Mouse (Mus musculus) cerebellum, adult 8-10 months (tissue): ENCODE measurements around the gene Olfr419.

Experiments used
- DNase-seq: peaks from one replicate; pipeline ENCODE4 v3.0.0; 2022

Gene Olfr419

DNA sequence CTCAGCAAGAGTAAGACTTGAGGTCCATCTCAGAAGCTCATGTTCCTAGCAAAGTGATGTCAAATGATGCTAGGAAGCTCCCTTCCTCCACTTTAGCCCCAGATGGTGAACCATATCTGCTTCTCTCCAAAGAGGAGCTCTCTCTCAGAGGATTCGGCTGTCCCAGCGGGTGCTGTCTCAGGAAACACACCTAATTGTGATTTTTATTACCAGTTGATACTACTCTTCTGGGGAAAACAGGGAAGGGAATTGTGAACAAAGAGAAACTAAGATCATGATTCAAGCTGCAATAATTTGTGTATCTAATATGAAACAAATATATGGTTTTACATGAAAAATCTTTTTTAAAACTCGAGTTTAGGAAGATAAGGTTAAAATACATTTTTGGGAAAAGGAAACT is at the start of gene Olfr419:
TSS of gene Olfr419 (minus strand) at position 101 of the 400 bp plus-strand sequence.
- DNase-seq: no peak

- DNase-seq: no peak
These were observed 18.8 kb upstream of the Olfr419 start for GRCm38 (mm10) chr1:174270643-174271042.

GRCm38 (mm10) chr1:174269162-174269561 is 17.3 kb upstream of the Olfr419 start:
- DNase-seq: no peak

DNA sequence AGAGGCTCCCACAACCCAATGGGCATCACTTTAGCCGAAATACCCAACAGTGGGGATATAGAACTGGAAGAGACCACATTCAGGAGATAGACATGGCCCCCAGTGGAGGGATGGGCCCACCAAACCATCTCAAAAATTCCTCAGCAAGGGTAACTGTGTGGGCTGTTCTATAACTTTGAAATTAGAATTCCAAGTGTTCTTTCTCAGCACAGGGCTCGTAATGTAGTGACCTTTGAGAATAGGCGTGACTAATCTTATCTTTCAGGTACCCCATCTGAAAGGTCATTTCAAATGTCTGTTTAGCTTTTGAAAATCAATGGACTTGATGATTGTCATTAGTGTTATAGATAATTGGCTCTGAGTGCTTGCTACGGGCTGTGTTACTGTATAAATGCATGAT is 16.0 kb upstream of the Olfr419 start:
- no peak for DNase-seq

DNA sequence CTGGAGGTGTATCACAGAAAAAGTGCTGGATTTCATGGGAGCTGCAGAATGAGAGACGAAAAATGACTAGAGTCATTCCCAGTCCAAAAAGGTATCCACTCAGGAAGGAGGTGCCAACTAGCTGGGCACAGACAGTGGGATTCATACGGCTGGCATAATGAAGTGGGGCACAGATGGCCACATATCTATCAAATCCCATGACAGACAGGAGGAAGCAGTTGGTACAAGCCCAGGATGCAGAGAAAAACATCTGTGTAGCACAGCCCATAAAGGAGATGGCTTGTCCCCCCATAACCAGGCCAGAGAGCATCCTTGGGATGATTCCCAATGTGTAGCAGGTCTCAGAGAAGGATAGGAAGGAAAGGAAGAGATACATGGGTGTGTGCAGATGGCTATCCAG is 1.5 kb downstream of the Olfr419 start:
- no peak for DNase-seq

DNA sequence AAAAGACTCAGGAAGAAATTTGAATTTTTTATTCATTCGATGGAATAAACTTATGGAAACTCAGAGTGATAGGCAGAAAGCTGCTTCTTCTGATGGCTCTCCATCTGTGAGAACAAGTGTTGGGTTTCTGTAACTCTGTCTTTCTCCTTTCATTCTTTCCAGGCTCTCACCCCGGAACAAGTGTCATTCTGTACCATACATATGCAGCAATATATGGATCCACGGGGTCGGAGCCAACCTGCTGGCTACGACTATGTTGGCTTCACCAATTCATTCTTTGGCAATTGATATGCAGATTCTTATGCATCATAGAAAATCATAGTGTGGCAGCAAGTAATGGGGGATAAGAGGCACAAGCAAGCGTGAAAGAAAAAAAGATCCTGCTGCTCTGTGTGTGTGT is 4.7 kb downstream of the Olfr419 start:
- no peak for DNase-seq

- no peak for DNase-seq
These were observed 5.8 kb downstream of the Olfr419 start for GRCm38 (mm10) chr1:174246080-174246479.

DNA sequence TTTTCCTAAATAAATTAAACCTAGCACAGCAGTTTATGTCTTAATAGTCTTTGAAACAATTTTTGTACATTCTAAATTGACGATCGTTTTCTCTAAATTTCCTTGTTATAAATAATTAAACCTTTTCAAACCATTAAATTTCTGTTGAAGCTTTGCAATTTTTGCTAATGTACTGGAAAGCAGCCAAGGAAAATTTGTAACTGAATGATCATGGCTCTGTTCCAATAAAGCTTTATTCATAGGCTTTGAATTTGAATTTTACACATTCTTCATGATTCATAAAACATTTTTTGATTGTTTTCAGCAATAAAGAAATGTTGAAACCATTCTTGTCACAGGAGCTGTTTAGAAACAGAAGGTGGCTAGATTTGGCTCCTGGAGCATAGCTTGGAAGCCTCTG is 7.2 kb downstream of the Olfr419 start:
- no peak for DNase-seq

DNA sequence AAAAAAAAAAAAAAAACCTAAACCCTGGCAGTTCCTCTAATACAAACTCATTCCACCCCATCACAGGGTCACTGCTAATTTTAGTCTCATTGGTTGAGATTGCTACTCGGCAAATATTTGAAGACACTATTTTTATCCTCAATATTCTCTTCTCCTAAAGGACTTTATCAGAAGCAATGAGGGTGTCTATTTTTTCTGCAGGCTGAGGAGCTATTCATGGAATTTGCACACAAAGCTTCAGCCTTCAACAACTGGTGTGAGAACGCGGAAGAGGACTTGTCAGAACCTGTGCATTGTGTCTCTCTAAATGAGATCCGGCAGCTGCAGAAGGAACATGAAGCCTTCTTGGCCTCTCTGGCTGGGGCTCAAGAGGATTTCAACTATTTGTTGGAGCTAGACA is 11.9 kb downstream of the Olfr419 start:
- DNase-seq: no peak

DNA sequence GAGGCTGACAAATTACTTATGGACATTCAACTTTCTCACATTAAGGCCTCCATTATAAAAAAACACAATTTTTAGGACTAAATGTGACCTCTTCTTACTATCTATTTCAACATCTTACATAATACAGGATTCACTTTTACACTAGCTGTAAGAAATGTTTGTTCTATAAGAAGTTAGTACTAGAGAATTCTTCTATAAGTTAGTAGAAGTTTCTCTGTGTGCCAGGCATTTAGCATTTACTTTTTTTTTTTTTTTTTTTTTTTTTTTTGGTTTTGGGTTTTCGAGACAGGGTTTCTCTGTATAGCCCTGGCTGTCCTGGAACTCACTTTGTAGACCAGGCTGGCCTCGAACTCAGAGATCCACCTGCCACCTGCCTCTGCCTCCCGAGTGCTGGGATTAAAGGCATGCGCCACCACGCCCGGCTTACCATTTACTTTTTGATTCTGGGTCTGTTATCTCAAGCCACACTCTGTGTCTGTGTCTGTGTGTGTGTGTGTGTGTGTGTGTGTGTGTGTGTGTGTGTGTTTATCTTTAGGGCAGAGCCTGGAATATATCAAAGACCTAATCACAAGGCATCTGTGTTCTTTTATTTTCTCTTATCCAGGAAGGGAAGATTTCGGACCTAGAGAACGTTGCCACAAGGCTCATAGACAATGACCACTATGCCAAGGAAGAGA is 35.2 kb downstream of the Olfr419 start:
- DNase-seq: no peak

- no peak for DNase-seq
These were observed 36.4 kb downstream of the Olfr419 start for GRCm38 (mm10) chr1:174215270-174216038.

DNA sequence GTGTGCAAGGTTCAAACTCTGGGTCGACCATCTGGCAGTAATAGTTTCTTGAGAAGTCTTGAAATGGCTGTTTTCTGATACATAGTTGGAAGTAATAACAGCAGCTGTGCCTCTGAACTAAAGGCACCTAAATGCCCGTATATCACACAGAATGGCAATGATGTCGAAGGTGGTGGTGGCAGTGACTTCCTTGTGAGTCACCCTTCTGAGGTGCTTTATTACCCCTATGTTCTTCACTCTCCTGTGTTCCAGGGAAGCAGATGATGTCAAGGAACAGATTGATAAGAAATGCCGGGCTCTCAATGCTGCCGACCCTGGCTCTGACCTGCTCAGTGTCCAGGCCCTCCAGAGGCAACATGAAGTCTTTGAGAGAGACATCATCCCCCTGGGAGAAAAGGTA is 39.6 kb downstream of the Olfr419 start:
- DNase-seq: no peak

GRCm38 (mm10) chr1:174204699-174205098 is 47.2 kb downstream of the Olfr419 start:
- DNase-seq: no peak
